Mouse (Mus musculus) left cerebral cortex, postnatal 36 days (tissue): ENCODE data around the gene Zfp809. TPM values are rescaled to one million over a fixed set of nuclear protein-coding genes. Genes with fewer than 3 reads are reported as not detected.

Source experiments
- DNase-seq, 2 experiments: peaks; one replicate each; pipeline ENCODE4 v3.0.0; 2021 to 2022; ENCODE audit warnings: low spot score in 2 of 2, mixed read lengths in 1 of 2
- intact Hi-C: fragments of 180-260 bp; cut with DNase I; formaldehyde crosslinking; loops from one replicate; pipeline ENCODE4 v1.15.1; 2025
- total RNA-seq, 2 experiments: library from RNA; stranded (reverse); gene quantifications; 2 replicates each; pipeline ENCODE4 v1.2.3; 2021

The Zfp809 gene
- total RNA-seq, 2 experiments from 2014 or later: 19.1 to 23.6 TPM

GRCm38 (mm10) chr9:22259184-22260091 lies 33.9 kb downstream of the Zfp809 start, which contains the start of gene Zfp599:
Gene Zfp599 (minus strand): TSS chr9:22259895.
- intact Hi-C loops: no loop called here

GRCm38 (mm10) chr9:22260092-22260422 lies 34.5 kb downstream of the Zfp809 start:
- no peak for DNase-seq
- intact Hi-C loops: no loop called here

More at GRCm38 (mm10) chr9:22259184-22260091, 33.9 kb downstream of the Zfp809 start, which contains the start of gene Zfp599:
- DNase-seq: peak; percentile 53 to 60

- no peak for DNase-seq
- intact Hi-C loops: no loop called here
These were observed 36.1 kb downstream of the Zfp809 start for GRCm38 (mm10) chr9:22261594-22261993.

GRCm38 (mm10) chr9:22262611-22263010 lies 37.1 kb downstream of the Zfp809 start:
- no peak for DNase-seq
- intact Hi-C loops: no loop called here

- intact Hi-C loops: no loop called here
These were observed 43.4 kb downstream of the Zfp809 start for GRCm38 (mm10) chr9:22268886-22269285.

GRCm38 (mm10) chr9:22278733-22279132 lies 53.2 kb downstream of the Zfp809 start:
- intact Hi-C loops: no loop called here
- no peak for DNase-seq

More at GRCm38 (mm10) chr9:22268886-22269285, 43.4 kb downstream of the Zfp809 start:
- no peak for DNase-seq

Other genes starting within 250 kb of the Zfp809 start
- 1 to 10 TPM; 1.7 to 2.5 TPM for gene Rgl3, start 236.3 kb upstream of the Zfp809 start, total RNA-seq
- 10 to 100 TPM in 1 of 2 experiments, 1 to 10 TPM in 1; 6.8 to 10.0 TPM for gene Ccdc151, start 223.1 kb upstream of the Zfp809 start, total RNA-seq
- 10 to 100 TPM; 92.6 to 98.6 TPM for gene Prkcsh, start 222.9 kb upstream of the Zfp809 start, total RNA-seq
- 100 to 1,000 TPM; 155 to 158 TPM for gene Elavl3, start 173.7 kb upstream of the Zfp809 start, total RNA-seq
- 1 to 10 TPM; 3.0 to 5.5 TPM for gene Gm49318, start 154.5 kb upstream of the Zfp809 start, total RNA-seq
- 10 to 100 TPM; 18.7 to 22.8 TPM for gene Zfp653, start 154.3 kb upstream of the Zfp809 start, total RNA-seq
- gene Ecsit, start 140.3 kb upstream of the Zfp809 start, total RNA-seq: 10 to 100 TPM; 42.3 to 48.2 TPM
- gene Cnn1, start 126.5 kb upstream of the Zfp809 start, total RNA-seq: under 1 TPM; 0.44 to 0.93 TPM
- 10 to 100 TPM; 58.8 to 75.1 TPM for gene Elof1, start 108.5 kb upstream of the Zfp809 start, total RNA-seq
- gene Acp5, start 90.0 kb upstream of the Zfp809 start, total RNA-seq: under 1 TPM in 1 of 2 experiments, not detected in 1; 0.62 TPM
- 10 to 100 TPM; 45.7 to 46.6 TPM for gene Pigyl, start 68.9 kb upstream of the Zfp809 start, total RNA-seq
- not detected for gene Zfp872, start 37.6 kb upstream of the Zfp809 start, total RNA-seq
- 1 to 10 TPM; 4.3 to 4.4 TPM for gene Zfp599, start 34.2 kb downstream of the Zfp809 start, total RNA-seq
- gene Zfp810, start 81.9 kb downstream of the Zfp809 start, total RNA-seq: 10 to 100 TPM; 16.5 to 20.4 TPM
- 10 to 100 TPM; 12.1 to 12.5 TPM for gene Anln, start 163.5 kb downstream of the Zfp809 start, total RNA-seq
- gene 9530077C05Rik, start 185.8 kb downstream of the Zfp809 start, total RNA-seq: 1 to 10 TPM; 6.9 to 7.9 TPM
- gene Gm17545, start 228.6 kb downstream of the Zfp809 start, total RNA-seq: not detected
- 10 to 100 TPM; 43.4 to 43.5 TPM for gene Rp9, start 244.0 kb downstream of the Zfp809 start, total RNA-seq